Mouse (Mus musculus) ovary, adult 2 months (tissue): ENCODE data around the gene Olfr124. TPM values are rescaled to one million over a fixed set of nuclear protein-coding genes. Genes with fewer than 3 reads are reported as not detected.

Source experiments
- polyA plus RNA-seq: library from polyadenylated mRNA; depleted of rRNA; stranded (reverse); fragments of >200 nt; gene quantifications from 2 replicates; pipeline ENCODE4 v1.2.3, GENCODE M21; 2012; rRNA removed

The Olfr124 gene
- not detected in 2 replicates for polyA plus RNA-seq

GRCm38 (mm10) chr17:37799588-37799987 lies at the start of gene Olfr124:
Gene Olfr124, plus strand, starts transcription at chr17:37799888.

GRCm38 (mm10) chr17:37768307-37768706 lies 31.4 kb upstream of the Olfr124 start, which contains the start of gene Olfr122:
Gene Olfr122, plus strand, starts transcription at chr17:37768607.

GRCm38 (mm10) chr17:37793229-37793628 lies 6.5 kb upstream of the Olfr124 start, which contains the start of gene Olfr123:
Gene Olfr123, plus strand, starts transcription at chr17:37793529.

GRCm38 (mm10) chr17:37832649-37833048 lies 33.0 kb downstream of the Olfr124 start, which contains the start of gene Olfr125:
Gene Olfr125, plus strand, starts transcription at chr17:37832949.

GRCm38 (mm10) chr17:37847183-37847582 lies 47.5 kb downstream of the Olfr124 start, which contains the start of gene Olfr126:
Gene Olfr126, plus strand, starts transcription at chr17:37847483.

Other genes with a start within 250 kb of the Olfr124 start
- gene Olfr112, start 230.4 kb upstream of the Olfr124 start, polyA plus RNA-seq: not detected in 2 replicates
- gene Olfr113, start 222.2 kb upstream of the Olfr124 start, polyA plus RNA-seq: not detected in 2 replicates
- not detected in 2 replicates for gene Olfr114, start 207.1 kb upstream of the Olfr124 start, polyA plus RNA-seq
- gene Olfr115, start 172.8 kb upstream of the Olfr124 start, polyA plus RNA-seq: not detected in 2 replicates
- gene Olfr116, start 172.7 kb upstream of the Olfr124 start, polyA plus RNA-seq: not detected in 2 replicates
- gene Olfr117, start 136.1 kb upstream of the Olfr124 start, polyA plus RNA-seq: not detected in 2 replicates
- not detected in 2 replicates for gene Olfr118, start 132.9 kb upstream of the Olfr124 start, polyA plus RNA-seq
- gene Olfr119, start 103.3 kb upstream of the Olfr124 start, polyA plus RNA-seq: not detected in 2 replicates
- not detected in 2 replicates for gene Olfr120, start 78.1 kb upstream of the Olfr124 start, polyA plus RNA-seq
- not detected in 2 replicates for gene Olfr121, start 51.0 kb upstream of the Olfr124 start, polyA plus RNA-seq
- gene Olfr122, start 31.3 kb upstream of the Olfr124 start, polyA plus RNA-seq: not detected in 2 replicates
- gene Olfr123, start 6.4 kb upstream of the Olfr124 start, polyA plus RNA-seq: not detected in 2 replicates
- gene Olfr125, start 33.1 kb downstream of the Olfr124 start, polyA plus RNA-seq: not detected in 2 replicates
- gene Olfr126, start 47.6 kb downstream of the Olfr124 start, polyA plus RNA-seq: not detected in 2 replicates
- gene Olfr127, start 100.5 kb downstream of the Olfr124 start, polyA plus RNA-seq: not detected in 2 replicates
- not detected in 2 replicates for gene Olfr128, start 120.7 kb downstream of the Olfr124 start, polyA plus RNA-seq
- gene Olfr761, start 153.2 kb downstream of the Olfr124 start, polyA plus RNA-seq: not detected in 2 replicates